Mouse (Mus musculus) CH12F3 (cell line): ENCODE data around the gene Mgat3.

Source experiments
- in situ Hi-C: fragments of 300-500 bp; cut with MboI; formaldehyde crosslinking; loops from 2 replicates; pipeline ENCODE4 v1.14.3; 2020; ENCODE audit warnings: low sequenced_read_pairs

Gene Mgat3

DNA sequence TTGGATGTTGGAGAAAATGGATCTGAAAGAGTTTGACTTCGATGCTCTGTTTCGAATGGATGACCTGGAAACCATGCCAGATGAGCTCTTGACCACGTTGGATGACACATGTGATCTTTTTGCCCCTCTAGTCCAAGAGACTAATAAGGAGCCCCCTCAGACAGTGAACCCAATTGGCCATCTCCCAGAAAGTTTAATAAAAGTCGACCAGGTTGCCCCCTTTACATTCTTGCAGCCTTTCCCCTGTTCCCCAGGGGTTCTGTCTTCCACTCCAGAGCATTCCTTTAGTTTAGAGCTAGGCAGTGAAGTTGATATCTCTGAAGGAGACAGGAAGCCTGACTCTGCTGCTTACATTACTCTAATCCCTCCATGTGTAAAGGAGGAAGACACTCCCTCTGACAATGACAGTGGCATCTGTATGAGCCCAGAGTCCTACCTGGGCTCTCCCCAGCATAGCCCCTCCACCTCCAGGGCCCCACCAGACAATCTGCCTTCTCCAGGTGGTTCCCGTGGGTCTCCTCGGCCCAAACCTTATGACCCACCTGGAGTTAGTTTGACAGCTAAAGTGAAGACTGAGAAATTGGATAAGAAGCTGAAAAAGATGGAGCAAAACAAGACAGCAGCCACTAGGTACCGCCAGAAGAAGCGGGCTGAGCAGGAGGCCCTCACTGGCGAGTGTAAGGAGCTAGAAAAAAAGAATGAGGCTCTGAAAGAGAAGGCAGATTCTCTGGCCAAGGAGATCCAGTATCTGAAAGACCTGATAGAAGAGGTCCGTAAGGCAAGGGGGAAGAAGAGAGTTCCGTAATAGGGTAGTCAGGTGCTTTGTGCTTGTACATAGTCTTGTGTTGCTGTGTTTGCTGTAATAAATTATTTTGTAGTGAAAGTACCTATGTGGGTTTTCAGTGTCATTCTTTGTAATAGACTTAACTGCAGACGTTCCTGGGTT is 83.4 kb downstream of the Mgat3 start:
- in situ Hi-C loops: no loop called here

DNA sequence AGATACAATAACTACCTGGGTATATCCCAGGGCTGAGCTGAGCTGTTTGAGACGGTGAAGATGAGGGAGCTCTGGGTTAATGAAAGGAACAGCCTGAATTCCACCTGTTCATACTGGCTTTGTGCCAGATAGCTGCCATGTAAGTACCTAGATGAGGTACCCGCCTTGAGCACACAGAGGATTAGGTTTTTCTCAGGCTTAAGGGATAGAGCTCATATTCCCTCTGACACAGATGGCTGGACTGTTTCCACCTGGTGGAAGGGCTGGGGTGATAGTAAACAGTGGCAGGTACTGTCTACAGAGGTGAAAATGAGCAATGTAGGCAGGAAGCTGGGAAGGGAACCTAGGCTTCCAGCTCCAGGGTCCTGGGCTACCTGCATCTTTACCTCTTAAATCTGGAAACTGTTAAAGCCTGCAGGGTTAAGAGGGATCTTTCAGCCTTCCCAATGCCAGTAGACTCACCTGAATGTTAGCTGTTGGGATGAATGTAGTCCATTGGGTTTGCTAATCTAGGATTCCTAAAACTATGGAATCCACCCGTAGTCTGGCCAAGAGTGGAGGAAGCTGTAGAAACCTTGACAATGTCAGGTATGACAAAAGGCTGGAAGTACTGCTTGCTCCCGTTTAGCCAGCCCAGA is 84.2 kb downstream of the Mgat3 start:
- in situ Hi-C loops: no loop called here

DNA sequence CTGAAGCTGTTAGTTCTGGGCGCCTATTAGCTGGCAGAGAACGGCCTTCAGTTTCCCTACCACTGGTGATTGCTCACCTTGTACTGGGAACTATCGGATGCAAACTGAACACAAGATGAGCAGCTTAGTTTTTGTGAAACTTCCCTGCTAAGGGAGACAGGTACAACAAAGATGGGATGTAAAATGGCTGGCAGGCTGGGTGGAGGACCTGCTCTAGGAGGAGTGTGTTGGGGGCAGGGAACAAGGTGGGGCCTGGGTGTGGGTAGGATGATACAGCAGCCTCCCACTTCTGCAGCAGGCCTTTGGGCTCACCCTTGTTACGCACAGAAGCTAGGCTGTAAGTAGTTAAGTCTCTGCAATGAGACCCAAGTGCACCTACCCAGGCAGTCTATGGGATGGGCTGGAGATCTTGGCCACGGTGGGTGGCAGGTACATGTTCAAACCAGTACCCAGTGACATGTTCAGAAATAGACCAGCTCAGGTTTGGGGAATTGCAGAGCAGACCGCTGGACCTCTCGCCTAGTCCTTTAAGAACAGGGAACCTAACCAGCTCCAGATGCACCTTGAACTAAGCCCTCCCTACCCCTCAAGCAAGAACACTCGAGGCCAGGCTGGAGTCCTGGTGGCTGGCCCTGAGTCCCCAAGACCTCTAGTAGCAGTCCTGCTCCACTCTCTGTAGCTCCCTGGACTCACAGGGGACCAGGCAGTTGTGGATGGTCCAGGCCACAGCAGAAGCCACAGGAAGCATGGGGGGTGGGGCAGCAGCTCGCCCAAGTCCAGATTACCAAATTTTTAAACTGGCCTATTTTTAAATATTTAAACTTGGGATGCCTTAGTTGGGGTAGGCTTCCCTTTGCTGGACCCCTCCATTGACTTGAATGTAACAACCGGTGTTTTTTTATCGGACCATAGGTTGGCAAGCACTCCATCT is 85.0 kb downstream of the Mgat3 start:
- in situ Hi-C loops: no loop called here

DNA sequence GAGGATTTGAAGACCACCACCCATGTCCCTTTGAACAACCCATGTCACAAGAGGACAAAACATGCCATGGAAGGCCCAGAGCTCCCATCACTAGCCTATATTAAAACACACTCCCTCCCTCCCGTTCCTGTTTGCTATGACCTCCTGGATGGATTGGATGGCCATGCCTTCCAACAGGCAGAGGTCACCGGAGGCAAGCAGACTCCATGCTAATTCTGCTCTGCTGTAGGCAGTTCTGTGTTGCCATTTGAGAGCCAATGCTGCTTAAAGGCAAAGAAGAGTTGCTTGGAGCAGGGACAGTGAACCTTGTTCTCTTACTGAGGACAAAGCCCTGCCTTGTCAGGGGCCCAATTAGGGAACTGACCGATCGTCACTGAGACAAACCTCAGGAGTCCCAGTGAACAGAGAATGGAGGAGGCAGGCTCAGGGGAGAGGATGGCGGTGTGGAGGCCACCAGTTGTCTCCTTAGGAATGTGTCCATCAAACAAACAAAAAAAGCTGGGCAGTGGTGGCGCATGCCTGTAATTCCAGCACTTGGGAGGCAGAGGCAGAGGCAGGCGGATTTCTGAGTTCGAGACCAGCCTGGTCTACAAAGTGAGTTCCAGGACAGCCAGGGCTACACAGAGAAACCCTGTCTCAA is 86.0 kb downstream of the Mgat3 start:
- in situ Hi-C loops: no loop called here

DNA sequence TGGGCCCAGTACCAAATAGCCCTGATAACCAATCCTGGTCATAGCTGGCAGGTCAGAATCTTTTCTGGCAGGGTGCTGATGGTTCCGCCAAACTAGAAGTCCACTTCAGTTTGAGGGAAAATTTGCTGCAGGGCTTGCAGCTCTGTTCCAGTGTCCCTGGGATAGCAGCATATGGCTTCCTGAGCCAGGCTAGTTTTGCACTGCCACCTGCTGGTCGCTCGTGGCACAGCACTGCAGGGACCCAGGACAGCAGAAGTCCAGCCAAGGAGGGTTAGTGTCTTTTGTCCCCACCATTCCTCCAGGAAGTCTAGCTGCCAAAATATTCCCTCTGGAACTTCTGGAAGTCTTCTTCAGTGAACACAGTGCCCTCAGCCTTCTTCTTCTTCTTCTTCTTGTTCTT is 87.2 kb downstream of the Mgat3 start:
- in situ Hi-C loops: no loop called here

DNA sequence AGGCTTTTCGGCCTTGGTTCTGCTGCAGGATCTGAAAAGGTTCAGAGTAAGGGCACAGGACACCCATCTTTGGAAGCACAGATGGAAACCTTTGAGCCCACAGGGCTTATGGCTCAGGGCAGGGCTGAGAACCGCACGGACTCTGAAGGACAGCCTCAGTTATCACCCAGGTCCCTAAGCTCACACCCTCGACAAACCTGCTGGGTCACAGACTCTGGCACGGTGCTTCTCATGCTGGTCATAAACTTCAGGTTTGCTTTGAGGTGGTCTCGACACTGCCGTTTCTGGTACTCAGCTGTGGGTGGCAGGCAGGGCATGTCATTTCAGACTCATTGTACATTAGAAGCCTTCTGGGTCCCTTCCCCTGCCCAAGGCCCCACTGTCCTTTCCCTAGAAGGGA is 87.6 kb downstream of the Mgat3 start:
- in situ Hi-C loops: no loop called here

DNA sequence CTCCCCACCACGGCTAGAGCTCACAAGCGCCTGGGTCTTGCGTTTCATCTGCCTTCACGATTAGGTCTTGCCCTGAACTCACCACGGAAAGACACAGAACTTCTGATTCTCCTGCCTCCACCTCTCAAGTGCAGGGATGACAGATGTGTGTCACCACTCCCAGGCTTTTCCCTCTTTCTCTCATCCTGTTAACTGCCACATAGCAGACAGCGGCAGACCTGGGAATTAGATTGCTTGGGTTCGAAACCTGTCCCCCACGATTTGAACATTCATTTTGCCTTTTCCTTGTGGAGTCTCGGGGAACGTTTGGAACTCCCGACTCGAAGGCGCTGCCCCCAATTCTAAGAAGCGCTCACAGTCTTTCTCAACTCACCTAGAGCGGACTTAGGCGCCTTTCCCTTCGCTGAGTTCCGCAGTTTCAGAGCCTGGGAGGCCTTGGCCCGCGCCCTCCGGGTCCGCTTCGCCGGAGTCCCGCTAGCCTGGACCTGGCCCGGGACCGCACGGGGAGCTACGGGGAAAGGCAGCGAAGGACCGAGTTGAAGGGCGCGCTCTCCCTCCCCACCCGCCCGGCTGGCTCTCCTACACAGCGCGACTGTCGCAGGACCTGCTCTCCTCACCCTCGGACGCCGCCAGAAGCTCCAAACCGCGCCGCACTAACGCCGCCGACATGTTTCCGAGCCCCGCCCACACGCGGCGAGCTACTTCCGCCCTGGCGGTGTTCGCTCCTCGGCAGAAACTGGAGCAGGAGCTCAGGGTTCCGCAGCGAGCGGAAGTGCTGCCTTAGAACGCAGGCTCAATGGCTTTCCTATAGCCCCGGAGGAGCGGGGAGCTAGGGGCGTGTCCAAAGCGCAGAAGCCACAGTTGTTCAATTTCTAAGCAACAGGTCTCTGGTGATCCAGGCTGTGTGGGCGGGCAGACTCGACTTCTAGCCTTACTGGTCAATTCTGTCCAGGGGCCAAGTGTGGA is 90.4 kb downstream of the Mgat3 start, which contains the start of gene Rps19bp1:
TSS of gene Rps19bp1 (minus strand) at position 706 of the 966 bp plus-strand sequence.
- in situ Hi-C loops: no loop called here
